Mouse (Mus musculus) heart, adult 2 months (tissue): ENCODE results near the gene Lsm14b. TPM values are rescaled to one million over a fixed set of nuclear protein-coding genes. Genes with fewer than 3 reads are reported as not detected.
A peak's percentile ranks its signal among the peaks of the same experiment; 100 is the strongest.

Experiments
- DNase-seq, 2 experiments: peaks; one replicate each; pipeline ENCODE4 v3.0.0; 2021
- H3K27ac ChIP-seq: fragments of 200-600 bp; 2 replicates; pipeline ENCODE4 v1.8.1; 2022
- H3K27me3 ChIP-seq: fragments of 200-500 bp; 2 replicates; pipeline ENCODE4 v1.6.1; 2012; ENCODE audit warnings: mild to moderate bottlenecking, low read length, inconsistent platforms, mixed read lengths; ENCODE audit not compliant: control insufficient read depth, insufficient read depth
- H3K36me3 ChIP-seq: fragments of 200-500 bp; 2 replicates; pipeline ENCODE4 v1.6.1; 2012; ENCODE audit warnings: low read length, inconsistent platforms; ENCODE audit not compliant: control insufficient read depth, insufficient read depth
- H3K4me1 ChIP-seq: fragments of 200-500 bp; 2 replicates; pipeline ENCODE4 v1.6.1; 2011; ENCODE audit warnings: low read length; ENCODE audit not compliant: control insufficient read depth, insufficient read depth
- H3K4me3 ChIP-seq: fragments of 200-600 bp; 2 replicates; pipeline ENCODE4 v1.8.1; 2022
- H3K79me2 ChIP-seq: fragments of 200-500 bp; replicated peaks from 2 replicates; pipeline ENCODE4 v1.6.1; 2012; ENCODE audit warnings: mild to moderate bottlenecking, inconsistent platforms, low read length, moderate library complexity, mixed read lengths; ENCODE audit not compliant: control insufficient read depth, insufficient read depth
- H3K9ac ChIP-seq: fragments of 200-500 bp; 2 replicates; pipeline ENCODE4 v1.6.1; 2012; ENCODE audit warnings: low read depth, mild to moderate bottlenecking, control low read depth, inconsistent platforms, low read length, mixed read lengths
- CTCF ChIP-seq: fragments of 200-600 bp; IDR thresholded peaks from 2 replicates; pipeline ENCODE4 v1.8.1; 2022; ENCODE audit warnings: antibody characterized with exemption, mild to moderate bottlenecking, moderate library complexity
- EP300 ChIP-seq: fragments of 200-500 bp; IDR thresholded peaks from 2 replicates; pipeline ENCODE4 v1.6.1; 2011; ENCODE audit warnings: low read depth, low read length, control low read depth; ENCODE audit not compliant: insufficient read depth
- POLR2A ChIP-seq: fragments of 200-500 bp; IDR thresholded peaks from 2 replicates; pipeline ENCODE4 v1.6.1; 2011; ENCODE audit warnings: mild to moderate bottlenecking, low read depth, low read length, control low read depth; ENCODE audit not compliant: insufficient read depth
- WGBS: fragments of 180-500 bp; shearing (Covaris S2); methylation state at CpG from one replicate; pipeline ENCODE4 v1.1.7; 2018; 5-methylcytosine and 5-hydroxymethylcytosine counted together
- intact Hi-C: fragments of 180-260 bp; cut with DNase I; formaldehyde crosslinking; loops from one replicate; pipeline ENCODE4 v1.15.1; 2025
- polyA plus RNA-seq: library from polyadenylated mRNA; depleted of rRNA; stranded (reverse); fragments of >200 nt; gene quantifications from 2 replicates; pipeline ENCODE4 v1.2.3, GENCODE M21; 2012
- total RNA-seq, 2 experiments: library from RNA; stranded (reverse); gene quantifications; 2 replicates each; pipeline ENCODE4 v1.2.3; 2021

The Lsm14b gene
- total and polyA plus RNA-seq, 3 experiments = 41.2 to 71.4 (median 60.1) TPM

- WGBS = under 1% methylated on average over 76 of the region's 78 CpGs
- intact Hi-C loops = loop anchor here (1.0 kb wide), 1 partner anchor 65 kb away; no protein-coding TSS in a partner anchor
Measured at GRCm38 (mm10) chr2:180042256-180042857, 17.6 kb downstream of the Lsm14b start, which contains the start of the genes Psma7 and Ss18l1. Gene Psma7, minus strand, starts transcription at chr2:180042433. Gene Ss18l1, plus strand, starts transcription at chr2:180042509.

GRCm38 (mm10) chr2:180042858-180043515 lies 18.2 kb downstream of the Lsm14b start:
- H3K4me1 ChIP-seq = peaks cover 6% of the 10 kb centered on the region
- intact Hi-C loops = loop anchor here (1.0 kb wide), 1 partner anchor 66 kb away; no protein-coding TSS in a partner anchor
- H3K36me3 ChIP-seq = no peaks in the 10 kb centered on the region
- peaks cover 4% of the 10 kb centered on the region for H3K79me2 ChIP-seq
- no peaks in the 10 kb centered on the region for H3K27me3 ChIP-seq
- H3K27ac ChIP-seq = peak overlapping the region; percentile 95
- no peak for TF ChIP-seq CTCF
- no peak for TF ChIP-seq POLR2A
- TF ChIP-seq EP300 = no peak
- WGBS = under 1% methylated on average over 66 of the region's 66 CpGs
- H3K9ac ChIP-seq = peak overlapping the region; percentile 98
- peak in 1 of 2 experiments; percentile 63 for DNase-seq
- H3K4me3 ChIP-seq = peak overlapping the region; percentile 73

More at GRCm38 (mm10) chr2:180042256-180042857, 17.6 kb downstream of the Lsm14b start, which contains the start of the genes Psma7 and Ss18l1:
- Histone ChIP-seq H3K36me3 (no peaks in the 10 kb centered on the region), H3K9ac (peak within 1 kb of the TSS; percentile 98), H3K27ac (peak within 1 kb of the TSS; percentile 95), H3K4me1 (peaks cover 6% of the 10 kb centered on the region), H3K4me3 (peak within 1 kb of the TSS; percentile 73), H3K79me2 (peaks cover 4% of the 10 kb centered on the region), H3K27me3 (no peaks in the 10 kb centered on the region)
- peak; percentile 69 for TF ChIP-seq POLR2A
- peak; percentile 60 for TF ChIP-seq CTCF
- no peak for TF ChIP-seq EP300
- peak; percentile 93 for DNase-seq

- intact Hi-C loops = loop anchor here (1.0 to 5.0 kb wide), 2 partner anchors 128 to 212 kb away; partner anchors contain the start of gene Rps21
- DNase-seq = peak in 1 of 2 experiments; percentile 46
- no peaks in the 10 kb centered on the region for H3K27me3 ChIP-seq
Measured at GRCm38 (mm10) chr2:180045283-180045682, 20.5 kb downstream of the Lsm14b start.

GRCm38 (mm10) chr2:180047580-180047979 lies 22.8 kb downstream of the Lsm14b start:
- H3K36me3 ChIP-seq = no peaks in the 10 kb centered on the region
- H3K79me2 ChIP-seq = 0 out of 2 replicates have a peak, but pooled peaks cover 2% of the 10 kb centered on the region
- H3K27me3 ChIP-seq = no peaks in the 10 kb centered on the region
- no peak overlapping the region for H3K9ac ChIP-seq
- 89% methylated on average over 3 of the region's 3 CpGs for WGBS
- no peak for DNase-seq
- no peak overlapping the region for H3K4me3 ChIP-seq
- TF ChIP-seq POLR2A = no peak
- TF ChIP-seq EP300 = no peak
- no peak for TF ChIP-seq CTCF
- H3K27ac ChIP-seq = no peak overlapping the region
- peaks cover 1% of the 10 kb centered on the region; the same call in 1 of the 2 replicates for H3K4me1 ChIP-seq
- intact Hi-C loops = loop anchor here (5.0 kb wide), 1 partner anchor 210 kb away; the partner anchor contains the start of gene Rps21

More at GRCm38 (mm10) chr2:180045283-180045682, 20.5 kb downstream of the Lsm14b start:
- Histone ChIP-seq H3K27ac (no peak overlapping the region), H3K79me2 (peaks cover 6% of the 10 kb centered on the region), H3K36me3 (no peaks in the 10 kb centered on the region), H3K9ac (no peak overlapping the region), H3K4me1 (peaks cover 6% of the 10 kb centered on the region), H3K4me3 (no peak overlapping the region)
- WGBS = 25% methylated on average over 4 of the region's 4 CpGs
- TF ChIP-seq EP300 (no peak), CTCF (peak; percentile 82), POLR2A (no peak)

- no peaks in the 10 kb centered on the region for H3K27me3 ChIP-seq
- no peak for TF ChIP-seq EP300
- no peak for TF ChIP-seq POLR2A
- TF ChIP-seq CTCF = no peak
- H3K79me2 ChIP-seq = 0 out of 2 replicates have a peak, but pooled peaks cover 2% of the 10 kb centered on the region
- intact Hi-C loops = loop anchor here (5.0 kb wide), 1 partner anchor 209 kb away; the partner anchor contains the start of gene Rps21
- peaks cover 1% of the 10 kb centered on the region; the same call in 1 of the 2 replicates for H3K4me1 ChIP-seq
- no peak overlapping the region for H3K27ac ChIP-seq
- 95% methylated on average over 18 of the region's 18 CpGs for WGBS
- H3K36me3 ChIP-seq = no peaks in the 10 kb centered on the region
- no peak for DNase-seq
- H3K9ac ChIP-seq = no peak overlapping the region
- no peak overlapping the region for H3K4me3 ChIP-seq
Measured at GRCm38 (mm10) chr2:180047980-180048635, 23.3 kb downstream of the Lsm14b start.
